Mouse (Mus musculus) ovary, postnatal 10 days (tissue): ENCODE measurements around the gene Wdr89.

Experiments
- DNase-seq: peaks from one replicate; pipeline ENCODE4 v3.0.0; 2022; ENCODE audit warnings: low spot score

Gene Wdr89

DNA sequence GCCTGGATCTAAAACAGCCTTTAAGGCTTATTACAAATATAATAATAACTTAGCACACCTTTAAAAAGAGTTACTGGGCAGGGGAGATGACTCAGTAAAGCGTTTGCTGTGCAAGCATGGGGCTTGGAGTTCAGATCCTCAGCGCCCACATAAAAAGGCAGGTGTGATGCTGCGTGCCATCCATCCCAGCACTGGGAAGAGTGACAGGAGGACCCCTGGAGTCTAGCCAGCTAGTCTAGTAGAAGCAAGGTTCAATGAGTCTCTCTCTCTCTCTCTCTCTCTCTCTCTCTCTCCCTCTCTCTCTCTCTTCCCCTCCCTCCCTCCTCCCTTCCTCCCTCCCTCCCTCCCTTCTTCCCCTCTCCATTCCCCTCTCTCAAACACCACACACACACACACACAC lies 53.8 kb downstream of the Wdr89 start:
- no peak for DNase-seq

DNA sequence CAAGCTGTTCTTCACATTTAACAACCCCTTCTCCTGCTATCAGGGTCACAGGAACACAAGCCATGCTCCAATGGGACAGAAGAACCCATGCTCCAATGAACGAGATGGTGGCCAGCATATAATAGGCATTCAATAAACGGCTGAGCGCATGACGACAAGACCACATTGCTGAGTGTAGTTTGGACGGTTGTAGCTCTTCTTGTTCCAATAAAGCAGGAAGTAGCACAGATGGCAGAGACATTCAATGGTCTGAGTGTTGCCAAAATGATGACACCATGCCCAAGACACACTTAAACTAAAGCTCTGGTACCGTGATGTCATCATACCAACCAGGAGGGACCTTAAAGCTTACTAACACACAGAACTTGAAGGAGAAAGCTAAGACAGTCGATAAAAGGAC lies 56.6 kb downstream of the Wdr89 start:
- no peak for DNase-seq

DNA sequence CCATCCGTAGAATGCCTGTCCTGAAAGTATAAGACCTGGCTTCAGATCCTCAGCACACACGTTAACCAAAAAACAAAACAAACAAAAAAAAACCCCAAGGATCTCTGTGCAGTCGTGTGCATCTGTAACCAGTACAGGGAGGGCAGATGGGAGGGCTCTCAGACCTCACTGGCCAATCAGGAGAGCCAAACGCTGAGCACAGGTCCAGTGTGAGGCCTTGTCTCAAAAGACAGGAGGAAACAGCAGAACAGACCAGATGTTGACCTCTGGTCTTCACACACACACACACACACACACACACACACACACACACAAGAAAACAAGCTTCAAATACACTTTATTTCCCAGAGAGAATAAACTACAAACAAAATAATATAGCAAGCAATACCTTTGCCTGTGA lies 69.8 kb downstream of the Wdr89 start:
- no peak for DNase-seq

DNA sequence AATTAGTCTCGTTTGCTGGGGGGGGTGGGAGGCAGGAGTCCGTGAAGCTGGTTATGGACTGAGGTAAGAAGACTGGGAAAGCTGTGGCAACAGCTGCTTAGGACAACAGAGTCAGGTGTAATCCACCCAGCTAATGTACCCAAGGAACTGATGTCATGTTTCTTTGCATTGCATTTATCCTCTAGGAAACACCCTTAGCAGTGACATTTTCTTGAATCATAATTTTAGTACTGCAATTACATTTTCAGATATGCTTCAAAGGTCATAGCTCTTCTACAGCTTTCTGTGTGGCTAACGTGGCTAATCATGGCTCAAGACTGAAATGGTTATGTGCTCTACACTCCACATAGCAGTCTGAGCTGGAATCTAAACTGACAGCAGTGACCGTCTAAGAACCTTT lies 70.3 kb downstream of the Wdr89 start:
- DNase-seq: no peak

DNA sequence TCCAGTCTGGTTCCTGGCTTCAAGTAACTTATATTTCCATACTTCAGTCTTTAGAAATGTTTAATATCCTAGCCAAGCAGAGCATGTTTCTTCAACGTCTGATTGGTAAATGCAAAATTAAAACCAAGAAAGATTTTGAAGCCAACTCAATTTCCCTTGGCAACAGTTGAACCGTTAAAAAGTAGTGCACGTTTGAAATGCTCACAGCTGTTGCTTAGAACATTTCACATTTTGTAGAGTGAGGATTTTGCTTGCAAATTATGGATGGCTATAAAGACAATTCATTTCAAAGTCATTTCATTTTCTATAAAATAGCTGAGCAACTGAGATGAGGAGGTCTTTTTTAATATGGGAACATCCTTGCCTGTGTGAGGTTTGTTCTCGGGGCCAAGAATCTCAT lies 71.6 kb downstream of the Wdr89 start:
- no peak for DNase-seq

DNA sequence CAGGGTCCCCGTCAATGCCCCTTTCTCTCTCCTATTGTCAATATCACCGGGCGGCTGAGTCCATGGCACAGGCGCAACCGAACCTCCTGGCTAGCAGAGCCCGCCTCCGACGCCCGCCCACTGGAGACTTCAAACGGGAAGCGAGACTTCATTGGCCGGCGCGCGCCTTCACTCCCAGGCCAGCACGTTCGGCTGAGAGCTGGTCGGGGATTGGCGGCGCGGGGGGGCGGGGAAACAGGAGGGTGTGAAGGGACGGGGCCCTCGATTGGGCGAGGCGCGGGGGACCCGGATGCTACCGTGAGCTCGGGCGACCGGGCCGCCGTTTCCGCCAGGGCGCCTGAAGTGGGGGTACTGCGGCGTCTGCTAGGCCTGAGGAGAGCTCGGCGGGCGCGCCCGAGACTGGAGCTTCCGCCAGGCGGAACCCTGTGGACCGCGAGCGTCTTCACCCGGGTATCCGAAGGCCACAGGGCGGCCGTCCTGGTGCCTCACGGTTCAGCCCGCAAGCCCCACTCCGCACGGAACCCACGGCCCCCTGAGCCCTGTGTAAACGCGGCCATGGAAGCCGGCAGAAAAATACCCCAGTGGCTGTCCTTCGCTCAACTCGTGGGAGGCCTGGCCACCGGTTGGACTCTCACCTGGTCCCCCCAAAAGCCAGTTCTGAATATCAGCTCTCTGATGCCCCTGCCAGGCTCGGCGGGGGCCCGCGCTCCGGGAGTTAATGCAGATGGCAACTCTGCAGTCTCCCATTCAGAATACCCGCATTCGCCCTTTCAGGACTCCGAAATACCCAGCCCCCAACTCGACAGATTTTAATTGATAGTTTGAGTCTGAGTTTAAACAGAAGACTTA lies 73.0 kb downstream of the Wdr89 start, which contains the start of gene Ppp2r5e:
Gene Ppp2r5e (minus strand): TSS at position 92 of the 849 bp plus-strand sequence.
- DNase-seq: peak; percentile 93

DNA sequence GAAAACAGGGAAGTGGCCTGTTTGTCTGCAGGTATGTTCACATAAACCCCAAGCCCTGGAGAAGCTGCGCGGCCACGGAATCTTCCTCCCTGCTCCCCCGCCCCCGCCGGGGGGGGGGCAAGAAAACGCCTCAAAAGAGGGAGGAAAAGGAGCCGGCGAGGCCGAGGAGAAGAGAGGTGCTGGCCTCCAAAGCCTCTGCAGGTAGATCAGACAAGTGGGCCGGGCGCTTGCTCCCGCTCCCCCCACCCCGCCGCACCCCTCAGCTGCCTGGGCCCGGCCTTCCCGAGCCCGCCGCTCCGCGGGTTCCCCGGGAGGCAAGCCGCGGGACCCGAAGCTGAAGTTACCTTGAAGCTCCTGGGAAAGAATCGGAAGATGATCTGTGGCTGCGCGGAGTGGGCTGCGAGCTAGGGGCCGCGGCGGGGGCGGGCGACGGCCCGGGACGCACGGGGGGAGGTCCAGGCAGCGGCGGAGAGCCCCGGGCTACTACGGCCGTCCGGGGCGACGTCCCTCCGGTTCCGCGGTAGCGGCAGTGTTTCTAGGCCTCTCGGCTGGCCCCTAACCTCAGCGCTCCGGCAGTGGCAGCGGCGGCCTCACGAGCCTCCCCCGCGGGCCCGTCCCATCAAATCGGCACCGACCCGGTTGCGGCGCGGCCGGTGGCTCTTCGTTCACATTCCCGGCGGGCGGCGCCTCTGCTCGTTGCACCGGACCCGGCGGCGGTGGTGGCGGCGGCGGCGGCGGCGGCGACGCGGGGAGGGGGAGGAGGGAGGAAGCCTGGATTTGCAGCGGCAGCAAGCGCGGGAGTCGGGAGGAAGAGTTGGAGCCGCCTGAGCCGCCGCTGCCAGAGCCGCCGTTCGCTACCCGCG lies 73.8 kb downstream of the Wdr89 start:
- peak; percentile 28 for DNase-seq

DNA sequence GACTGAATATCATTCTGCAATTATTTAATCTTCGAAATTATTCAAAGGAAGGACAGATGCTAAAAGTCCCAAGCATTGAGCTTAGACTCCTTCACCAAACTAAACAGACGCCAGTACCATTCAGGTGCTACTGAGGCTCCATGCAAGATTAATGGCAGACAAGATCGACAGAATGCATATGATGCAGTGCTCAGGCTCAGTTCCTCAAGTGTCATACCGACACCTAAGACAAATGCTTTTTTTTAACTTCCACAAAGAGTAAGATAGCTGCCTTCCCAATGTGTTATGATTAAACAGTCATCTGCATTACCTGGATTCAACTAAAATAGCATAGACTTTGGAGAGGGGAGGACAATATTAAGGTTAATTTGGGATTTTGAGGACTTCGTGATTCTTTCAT lies 74.9 kb downstream of the Wdr89 start:
- DNase-seq: no peak

DNA sequence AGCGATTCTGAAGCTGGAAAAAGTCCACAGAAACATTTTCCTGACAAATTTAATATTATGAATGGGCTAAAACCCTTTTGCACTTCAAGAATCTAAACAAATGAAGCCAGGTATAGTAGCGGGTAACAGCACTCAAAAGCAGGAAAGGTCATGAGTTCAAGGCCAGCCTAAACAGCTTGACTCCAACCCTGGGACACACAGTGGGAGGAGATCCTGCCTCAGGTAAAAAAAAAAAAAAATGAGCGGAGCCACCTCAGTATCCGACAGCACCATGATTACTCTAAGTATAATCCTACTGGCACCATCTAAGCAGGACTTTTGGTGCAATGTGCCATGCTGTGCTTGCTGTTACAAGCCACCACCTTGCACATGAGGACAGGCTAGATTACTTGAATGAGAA lies 75.5 kb downstream of the Wdr89 start:
- DNase-seq: no peak

DNA sequence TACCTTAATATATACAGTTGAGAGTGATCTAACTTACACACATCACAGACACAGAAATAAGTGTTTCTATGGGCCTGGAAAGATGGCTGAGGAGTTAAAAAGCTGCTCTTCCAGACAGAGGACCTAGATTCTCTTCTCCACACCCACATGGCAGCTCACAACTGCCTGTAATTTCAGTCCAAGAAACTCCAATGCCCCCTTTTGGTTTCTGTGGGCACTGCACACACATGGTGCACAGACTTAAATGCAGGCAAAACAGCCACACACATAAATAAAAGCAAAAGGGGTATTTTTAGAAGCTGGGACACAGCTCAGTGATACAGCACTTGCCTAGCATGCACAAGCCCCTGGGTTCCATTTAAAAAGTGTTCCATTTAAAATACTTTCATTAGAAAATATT lies 81.8 kb downstream of the Wdr89 start:
- DNase-seq: no peak

DNA sequence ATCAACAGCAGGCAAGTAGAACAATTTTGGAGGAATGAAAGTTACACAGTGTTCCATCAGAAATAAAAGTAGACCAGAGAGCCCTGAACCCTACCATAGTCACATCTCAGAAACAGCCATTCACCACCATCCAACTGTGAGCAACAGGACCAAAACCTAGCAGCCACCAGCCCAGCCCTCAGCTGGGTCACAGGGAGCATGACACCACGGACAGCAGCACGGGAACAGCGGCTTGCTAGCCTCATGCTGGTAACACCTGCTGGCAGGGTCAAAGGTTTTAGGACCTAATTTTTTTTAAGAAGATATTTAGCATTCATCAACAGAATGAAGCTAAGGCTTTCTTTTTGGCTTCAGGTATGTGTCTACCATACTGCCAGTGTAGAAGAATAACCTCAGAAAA lies 85.6 kb downstream of the Wdr89 start:
- DNase-seq: no peak
